Mouse (Mus musculus): ENCODE results near the gene Ptgdr. TPM values are rescaled to one million over a fixed set of nuclear protein-coding genes. Genes with fewer than 3 reads are reported as not detected.

The Ptgdr gene
- polyA plus RNA-seq, 1 experiment, result not detected

DNA sequence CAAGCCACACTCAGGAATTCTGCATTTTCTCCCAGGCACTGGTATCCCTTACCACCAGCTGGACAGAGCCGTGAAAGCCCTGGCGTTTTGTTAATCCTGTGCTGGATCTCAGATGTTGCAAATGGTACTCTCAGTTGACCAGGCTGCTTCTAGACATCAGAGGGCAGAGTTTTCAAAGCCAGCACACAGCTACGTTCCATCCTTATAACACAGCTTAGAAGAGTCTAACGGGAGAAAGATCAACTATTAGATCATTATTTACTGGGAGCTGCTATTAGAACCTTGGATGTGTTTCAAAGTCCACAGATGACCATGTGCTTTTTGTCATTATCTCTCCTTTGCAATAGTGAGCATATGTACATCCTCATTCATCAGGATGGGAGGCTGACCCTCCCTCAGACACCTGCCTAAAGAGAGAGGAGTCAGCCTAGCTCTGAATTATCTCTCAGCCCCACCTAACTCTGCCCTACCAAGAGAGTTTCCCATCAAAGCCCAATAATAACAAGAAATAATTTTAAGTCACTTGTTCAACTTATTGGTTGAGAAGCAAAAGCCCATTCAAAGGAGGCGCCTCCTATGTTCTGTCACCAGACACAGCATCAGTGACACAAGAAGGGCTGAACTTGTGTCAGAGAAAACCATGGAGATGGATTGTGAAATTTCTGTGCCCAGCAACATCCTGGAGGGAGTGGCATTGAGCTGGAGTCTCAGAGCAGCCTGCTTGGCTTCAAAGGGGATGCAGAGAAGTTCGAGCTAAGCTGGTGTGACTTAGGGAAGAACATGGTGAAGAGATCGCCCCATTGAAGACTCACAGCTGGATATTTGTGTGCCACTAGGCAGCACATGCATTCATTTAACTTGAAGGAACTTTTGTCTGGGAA lies 37.8 kb downstream of the Ptgdr start:
- TF ChIP-seq GATA1 (IDR thresholded peaks at IDR 0.05; ENCODE audit: low read length), result no peak

Other genes with a start within 250 kb of the Ptgdr start
- gene Gm5624, start 231.4 kb downstream of the Ptgdr start, polyA plus RNA-seq (2012), result 0.71 and 2.4 TPM in 2 replicates
- gene Gm8257, start 152.9 kb downstream of the Ptgdr start, polyA plus RNA-seq (2012), result 0.37 TPM in 1 of 2 replicates, not detected in the other
- gene Gm8267, start 109.0 kb downstream of the Ptgdr start, polyA plus RNA-seq (2012), result not detected in 2 replicates
- not detected in 2 replicates for gene Ptger2, start 128.8 kb upstream of the Ptgdr start, polyA plus RNA-seq (2012)

All from G1E-ER4 (cell line).